Mouse (Mus musculus) CH12F3 (cell line): ENCODE results near the gene Mapk10.

Source experiments
- in situ Hi-C: fragments of 300-500 bp; cut with MboI; formaldehyde crosslinking; loops from 2 replicates; pipeline ENCODE4 v1.14.3; 2020; ENCODE audit warnings: low sequenced_read_pairs

Gene Mapk10

DNA sequence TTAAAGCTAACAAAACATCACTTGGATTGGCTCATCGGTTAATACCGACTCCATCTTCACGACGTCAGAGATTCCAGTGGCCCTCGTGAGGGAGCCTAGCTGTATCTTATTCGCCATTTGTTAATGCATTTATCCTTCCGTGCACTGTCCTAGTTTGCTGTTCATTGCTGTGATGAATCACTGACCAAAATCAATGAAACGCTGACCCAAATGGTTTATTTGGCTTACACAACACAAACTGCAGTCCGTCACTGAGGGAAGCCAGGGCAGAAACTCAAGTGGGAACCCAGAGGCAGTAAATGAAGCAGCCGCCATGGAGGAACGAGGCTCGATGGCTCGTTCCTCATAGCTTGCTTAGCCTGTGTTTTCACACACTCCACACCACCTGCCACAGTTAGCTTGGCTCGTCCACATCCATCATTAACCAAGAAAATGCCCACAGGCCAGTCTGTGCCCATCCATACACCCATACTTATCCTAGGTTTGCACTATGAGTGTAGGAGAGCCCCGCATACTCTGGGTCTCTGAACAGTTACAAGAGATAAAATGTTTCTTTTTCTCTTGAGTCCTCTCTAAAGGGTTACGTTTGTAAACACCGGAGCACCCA, 140.0 kb downstream of the Mapk10 start:
- in situ Hi-C loops: no loop called here

- in situ Hi-C loops: no loop called here
Observed at GRCm38 (mm10) chr5:103050319-103050916, 160.7 kb downstream of the Mapk10 start.

DNA sequence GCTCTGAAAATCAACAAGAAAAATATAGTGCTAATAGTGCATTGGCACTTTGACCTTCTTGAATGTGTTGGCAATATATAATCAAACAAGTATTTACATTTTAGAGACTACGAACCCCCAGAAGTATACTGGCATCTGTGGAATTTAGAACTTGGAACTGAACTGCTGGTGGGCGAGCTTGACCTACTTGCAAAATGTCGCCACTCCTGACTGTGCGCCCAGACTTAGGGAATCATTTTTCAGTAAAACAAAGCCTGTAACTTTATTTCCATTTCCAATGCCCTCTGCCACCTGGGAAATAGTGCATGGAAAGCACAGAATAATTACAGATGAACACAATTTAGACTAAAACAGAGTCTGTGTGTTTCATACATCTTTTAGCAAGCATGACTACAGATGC, 163.1 kb downstream of the Mapk10 start:
- in situ Hi-C loops: no loop called here

GRCm38 (mm10) chr5:103037752-103038151, 173.4 kb downstream of the Mapk10 start:
- in situ Hi-C loops: no loop called here

GRCm38 (mm10) chr5:103028940-103029621, 182.1 kb downstream of the Mapk10 start:
- in situ Hi-C loops: no loop called here

- in situ Hi-C loops: no loop called here
Observed at GRCm38 (mm10) chr5:103022504-103023172, 188.5 kb downstream of the Mapk10 start.

GRCm38 (mm10) chr5:103021479-103021878, 189.7 kb downstream of the Mapk10 start:
- in situ Hi-C loops: no loop called here

DNA sequence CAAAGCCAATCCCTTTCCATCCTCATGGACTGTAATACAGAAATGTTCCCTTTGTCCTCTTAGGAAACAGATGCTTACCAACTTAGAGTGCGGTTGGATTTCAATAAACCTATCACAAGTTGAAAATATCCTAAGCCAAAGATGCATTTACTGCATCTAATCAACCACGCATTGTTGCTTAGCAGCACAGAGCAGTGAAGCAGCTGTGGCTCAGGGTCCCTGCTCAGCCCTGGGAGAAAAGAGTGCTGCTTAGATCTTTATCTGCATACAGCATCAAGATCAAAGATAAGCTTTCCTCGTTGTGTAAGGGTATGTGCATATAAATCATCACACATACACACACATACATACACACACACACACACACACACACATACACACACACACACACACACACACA, 190.2 kb downstream of the Mapk10 start:
- in situ Hi-C loops: no loop called here

- in situ Hi-C loops: no loop called here
Observed at GRCm38 (mm10) chr5:103020127-103020526, 191.0 kb downstream of the Mapk10 start.

DNA sequence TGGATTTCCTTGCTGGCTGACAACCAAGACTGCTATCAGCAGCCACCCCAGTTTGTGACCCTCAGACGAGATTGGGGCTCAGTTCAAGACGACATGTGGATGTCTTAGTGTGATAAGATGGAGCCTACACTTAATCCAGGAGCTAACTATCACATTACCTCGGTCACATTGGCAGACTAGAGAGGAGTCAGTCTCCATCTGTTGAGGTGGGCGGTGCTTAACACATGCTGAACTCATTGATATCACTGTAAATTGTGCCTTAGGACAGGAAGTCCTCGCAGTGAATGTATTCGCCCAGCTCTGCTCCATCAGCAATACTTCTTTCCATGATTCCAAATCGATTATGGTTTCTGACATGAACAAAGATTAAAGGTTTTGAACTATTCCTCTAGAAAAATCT, 193.5 kb downstream of the Mapk10 start:
- in situ Hi-C loops: no loop called here

DNA sequence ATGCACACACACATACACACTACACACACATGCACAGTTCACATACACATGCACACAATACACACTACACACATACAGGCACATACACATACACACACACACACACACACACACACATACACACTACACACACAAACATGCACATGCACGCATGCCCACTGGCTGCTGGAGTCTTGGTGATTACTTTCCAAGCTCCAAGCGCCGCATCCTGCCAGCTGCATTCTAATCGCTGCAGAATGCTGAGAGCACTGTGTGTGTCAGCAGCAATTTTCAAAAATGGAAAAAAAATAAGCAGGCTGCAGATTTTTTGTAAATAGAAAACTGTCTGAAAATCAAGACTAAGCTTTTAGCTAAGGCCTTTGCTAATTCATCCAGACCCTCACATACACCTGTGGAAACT, 196.8 kb downstream of the Mapk10 start:
- in situ Hi-C loops: no loop called here

- in situ Hi-C loops: no loop called here
Observed at GRCm38 (mm10) chr5:103008894-103009293, 202.2 kb downstream of the Mapk10 start.

DNA sequence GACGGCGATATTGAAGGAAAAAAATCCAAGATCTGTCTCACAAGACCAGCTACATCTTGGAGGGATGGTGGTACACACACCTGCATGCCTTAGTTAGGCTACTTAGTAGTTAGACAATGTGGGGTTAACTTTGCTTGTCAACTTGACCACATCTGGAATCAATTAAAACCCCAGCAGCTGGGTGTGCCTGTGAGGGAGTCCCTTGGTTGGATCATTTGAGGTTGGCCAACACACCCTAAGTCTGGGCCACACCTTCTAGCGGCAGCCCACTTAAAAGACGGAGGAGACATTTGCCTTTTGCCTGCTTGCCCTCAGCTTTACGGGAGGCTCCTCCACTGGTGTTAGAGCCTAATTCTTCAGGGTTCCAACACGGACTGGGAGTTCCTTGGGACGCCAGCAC, 209.0 kb downstream of the Mapk10 start:
- in situ Hi-C loops: no loop called here

DNA sequence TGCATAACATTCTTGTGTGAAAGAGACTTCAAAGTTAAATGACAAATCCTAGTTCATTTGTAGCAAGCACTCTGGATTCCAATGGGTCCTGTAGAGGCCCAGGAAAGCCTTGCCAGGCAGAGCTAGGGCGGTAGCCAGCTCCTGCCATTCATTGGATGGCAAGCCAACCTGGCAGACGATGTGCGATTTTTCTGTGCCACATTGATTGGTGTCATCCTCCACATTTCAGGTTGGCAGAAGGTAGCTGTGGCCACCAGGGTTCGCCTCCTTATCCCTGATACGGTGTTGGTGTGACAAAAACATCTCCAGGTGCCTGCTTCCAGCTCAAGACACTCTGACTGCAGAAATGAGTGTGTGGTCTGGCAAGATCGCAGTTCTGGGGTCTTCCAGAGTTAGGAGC, 210.6 kb downstream of the Mapk10 start:
- in situ Hi-C loops: no loop called here

DNA sequence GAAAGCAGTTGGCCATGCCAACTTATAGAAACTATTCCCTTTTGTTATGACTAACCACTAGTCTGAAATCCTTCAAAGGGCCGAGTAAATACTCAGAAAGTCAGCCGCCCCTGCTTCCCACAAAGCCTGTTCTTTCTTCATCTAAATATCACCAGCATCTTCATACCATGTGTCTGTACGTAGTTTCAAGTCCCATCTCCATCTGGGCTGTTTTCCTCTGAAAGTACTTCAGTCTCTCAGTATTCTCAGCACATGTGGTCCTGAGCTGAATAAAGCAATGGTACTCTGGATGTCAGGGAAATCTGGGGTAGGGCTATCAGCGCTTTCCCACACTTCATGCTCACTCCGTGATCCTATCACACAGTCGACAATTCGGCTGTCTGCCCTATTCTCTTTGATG, 212.6 kb downstream of the Mapk10 start:
- in situ Hi-C loops: no loop called here

- in situ Hi-C loops: no loop called here
Observed at GRCm38 (mm10) chr5:102997907-102998306, 213.2 kb downstream of the Mapk10 start.

DNA sequence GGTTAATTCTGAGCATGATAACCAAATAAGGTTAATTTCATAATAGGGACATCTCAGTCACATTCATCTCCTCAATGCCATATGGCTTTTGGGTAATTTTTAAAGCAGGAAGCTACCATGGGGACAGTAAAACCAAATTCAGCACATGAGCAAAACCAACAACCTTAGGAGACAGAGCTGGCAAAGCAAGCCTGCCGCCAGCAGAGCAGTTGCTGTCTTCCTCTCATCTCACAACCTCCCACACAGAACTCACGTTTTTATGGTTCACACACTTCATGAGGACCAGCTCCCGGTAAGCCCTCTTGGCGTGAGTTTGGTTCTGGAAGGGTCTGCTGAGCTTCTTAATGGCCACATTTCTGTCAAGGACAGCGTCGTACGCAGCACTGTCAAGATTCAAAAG, 214.8 kb downstream of the Mapk10 start:
- in situ Hi-C loops: no loop called here

- in situ Hi-C loops: no loop called here
Observed at GRCm38 (mm10) chr5:102995928-102996327, 215.2 kb downstream of the Mapk10 start.

DNA sequence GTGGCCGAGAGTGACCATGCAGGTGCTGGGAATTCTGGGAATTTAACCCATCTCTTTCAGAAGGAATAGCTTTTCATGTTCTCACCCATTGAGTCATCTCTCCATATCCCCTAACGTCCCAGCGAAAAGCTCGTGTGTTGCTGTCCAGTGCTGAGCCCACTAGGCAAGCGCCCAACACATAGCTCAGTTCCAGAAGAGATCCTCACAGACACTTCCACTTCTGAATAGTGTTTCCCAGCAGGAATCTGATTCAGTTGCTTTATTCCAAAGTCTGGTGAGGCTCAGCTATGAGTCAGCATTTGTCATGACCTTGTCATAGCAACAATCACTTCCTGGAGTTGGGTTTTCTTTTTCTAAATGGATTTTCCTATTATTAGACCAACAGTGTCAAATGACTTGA, 217.2 kb downstream of the Mapk10 start:
- in situ Hi-C loops: no loop called here

- in situ Hi-C loops: no loop called here
Observed at GRCm38 (mm10) chr5:102991691-102992090, 219.4 kb downstream of the Mapk10 start.

DNA sequence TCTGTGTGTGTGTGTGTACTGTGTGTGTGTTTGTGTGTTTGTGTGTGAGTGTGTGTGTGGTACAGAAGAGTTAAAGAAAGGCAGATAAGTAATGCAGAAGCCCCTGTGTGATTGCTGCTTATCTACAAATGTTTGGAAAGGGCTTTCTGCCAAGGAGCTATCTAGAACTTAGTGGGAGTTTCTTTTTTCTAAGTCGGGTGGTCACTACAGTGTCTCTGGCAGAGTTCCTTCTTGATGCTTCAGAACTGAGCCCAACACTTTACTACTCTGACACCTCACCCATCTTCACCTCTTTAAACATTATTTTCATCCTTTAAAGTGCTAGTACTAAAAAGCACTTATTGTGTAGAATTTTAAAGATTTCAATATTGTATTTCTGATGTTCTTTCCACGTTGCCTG, 232.8 kb downstream of the Mapk10 start:
- in situ Hi-C loops: no loop called here

- in situ Hi-C loops: no loop called here
Observed at GRCm38 (mm10) chr5:102977138-102977537, 234.0 kb downstream of the Mapk10 start.
